Mouse (Mus musculus): Measurements from ENCODE around the gene Sltm.
A peak's percentile ranks its signal among the peaks of the same experiment; 100 is the strongest.
"Not testable (repeated sequence)": the region's sequence is repeated elsewhere in the genome, so short reads cannot be mapped to it uniquely, and the experiment has no call there.

Sltm gene

GRCm38 (mm10) chr9:70551524-70551923, 9.0 kb downstream of the Sltm start:
- no peak for DNase-seq (ENCODE audit: low spot score in 2 of 2)

DNA sequence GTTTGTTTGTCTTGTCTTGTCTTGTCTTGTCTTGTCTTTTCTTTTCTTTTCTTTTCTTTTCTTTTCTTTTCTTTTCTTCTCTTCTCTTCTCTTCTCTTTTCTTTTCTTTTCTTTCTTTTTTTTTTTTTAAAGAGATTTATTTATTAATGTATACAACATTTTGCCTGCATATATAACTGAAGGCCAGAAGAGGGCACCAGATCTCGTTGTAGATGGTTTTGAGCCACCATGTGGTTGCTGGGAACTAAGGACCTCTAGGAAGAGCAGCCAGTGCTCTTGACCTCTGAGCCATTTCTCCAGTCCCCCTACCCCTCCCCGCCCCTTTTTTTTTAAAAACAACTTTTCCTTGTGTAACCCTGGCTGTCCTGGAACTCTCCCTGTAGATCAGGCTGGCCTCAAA, 9.7 kb downstream of the Sltm start:
- not testable (repeated sequence) for DNase-seq (ENCODE audit: low spot score in 2 of 2)

GRCm38 (mm10) chr9:70555431-70555830, 12.9 kb downstream of the Sltm start:
- DNase-seq (ENCODE audit: low spot score in 2 of 2): no peak

DNA sequence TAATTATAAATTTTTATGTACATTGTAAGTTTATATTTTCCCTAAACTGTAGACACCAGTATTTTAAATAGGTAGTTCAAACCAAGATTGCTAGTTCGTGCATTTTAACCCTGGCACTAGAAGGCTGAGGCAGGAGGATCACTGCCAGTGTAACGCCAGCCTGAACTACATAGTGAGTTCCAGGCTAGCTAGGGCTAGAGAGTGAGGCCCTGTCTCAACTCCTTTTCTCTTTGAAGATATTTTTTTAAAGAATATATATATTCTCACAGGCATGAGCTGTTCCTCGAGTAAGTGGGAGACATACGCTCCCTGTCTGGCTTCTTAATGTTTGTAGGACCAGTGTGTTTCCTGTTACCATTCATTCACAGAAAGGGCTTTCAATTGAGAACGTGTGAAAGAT, 14.2 kb downstream of the Sltm start:
- DNase-seq (ENCODE audit: low spot score in 2 of 2): no peak

GRCm38 (mm10) chr9:70562825-70563224, 20.3 kb downstream of the Sltm start:
- no peak for DNase-seq (ENCODE audit: low spot score in 2 of 2)

DNA sequence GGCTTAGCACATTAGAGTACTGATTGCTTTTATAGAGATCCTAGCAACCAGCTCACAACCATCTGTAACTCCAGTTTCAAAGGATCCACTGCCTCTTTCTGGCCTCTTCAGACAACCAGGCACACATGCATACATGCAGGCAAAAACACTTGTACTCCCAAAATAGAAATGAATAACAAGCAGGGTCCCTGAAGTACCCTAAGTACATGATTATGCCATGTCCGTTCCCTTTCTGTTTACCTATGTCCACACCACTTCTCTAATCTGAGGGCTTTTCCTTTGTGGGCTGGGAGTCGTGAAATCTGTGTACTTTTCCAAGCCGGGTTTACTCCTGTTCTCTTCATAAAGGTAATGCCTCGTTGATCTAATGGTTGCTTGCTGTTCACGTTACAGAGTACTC, 25.1 kb downstream of the Sltm start:
- DNase-seq (ENCODE audit: low spot score in 2 of 2): no peak

DNA sequence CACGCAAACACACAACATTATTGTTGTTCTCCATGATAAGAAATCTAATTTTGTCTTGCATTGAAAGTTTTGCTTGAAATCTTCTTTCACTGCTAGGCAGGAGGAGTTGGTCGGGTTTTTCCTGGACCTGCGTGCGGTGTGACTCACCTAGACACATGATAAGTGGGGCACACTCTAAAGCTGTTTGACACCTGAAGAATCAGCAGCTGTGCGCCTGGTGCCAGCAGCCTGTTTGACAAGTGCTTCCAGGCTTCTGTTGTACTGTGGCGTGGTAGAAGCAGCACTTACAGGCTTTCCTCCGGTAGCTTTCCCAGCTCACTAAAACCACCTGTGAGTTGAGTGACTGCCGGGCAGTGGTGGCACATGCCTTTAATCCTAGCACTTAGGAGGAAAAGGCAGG, 27.8 kb downstream of the Sltm start:
- DNase-seq (ENCODE audit: low spot score in 2 of 2): no peak

DNA sequence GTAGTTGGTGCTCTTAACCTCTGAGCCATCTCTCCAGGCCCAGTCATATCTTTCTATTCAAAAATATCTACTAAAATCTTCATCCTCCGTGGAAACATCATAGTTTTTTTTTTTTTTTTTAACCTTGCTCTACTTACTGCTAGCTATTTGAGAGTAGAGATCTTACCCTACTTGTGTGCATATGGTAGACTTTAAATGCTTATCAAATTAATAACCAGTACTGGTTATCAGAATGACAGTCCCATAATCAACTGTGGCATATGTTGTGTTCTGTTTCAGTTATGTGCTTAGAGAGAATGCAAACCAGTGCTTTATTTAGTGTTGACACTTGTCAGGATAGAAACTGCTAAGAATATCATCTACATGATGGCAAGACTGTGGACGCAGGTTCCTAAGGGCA, 35.6 kb downstream of the Sltm start:
- no peak for DNase-seq (ENCODE audit: low spot score in 2 of 2)

DNA sequence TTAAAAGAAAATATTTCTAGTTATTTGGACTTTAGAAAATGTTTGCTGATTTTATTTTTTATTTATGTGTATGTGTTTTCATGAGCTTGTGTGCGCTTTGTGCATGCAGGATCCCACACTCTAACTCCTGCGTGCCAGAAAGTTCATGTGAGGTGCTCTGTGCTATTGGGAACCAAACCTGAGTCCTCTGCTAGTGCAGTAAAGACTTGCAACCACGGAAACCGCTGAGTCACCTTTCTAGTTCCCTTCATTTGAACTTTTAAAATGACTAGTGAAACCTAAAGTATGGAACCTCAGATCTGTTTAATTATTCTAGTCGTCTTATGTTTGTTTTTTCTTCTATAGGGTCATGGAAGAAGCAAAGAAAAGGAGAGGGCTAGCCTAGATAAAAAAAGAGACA, 38.4 kb downstream of the Sltm start:
- DNase-seq (ENCODE audit: low spot score in 2 of 2): no peak

DNA sequence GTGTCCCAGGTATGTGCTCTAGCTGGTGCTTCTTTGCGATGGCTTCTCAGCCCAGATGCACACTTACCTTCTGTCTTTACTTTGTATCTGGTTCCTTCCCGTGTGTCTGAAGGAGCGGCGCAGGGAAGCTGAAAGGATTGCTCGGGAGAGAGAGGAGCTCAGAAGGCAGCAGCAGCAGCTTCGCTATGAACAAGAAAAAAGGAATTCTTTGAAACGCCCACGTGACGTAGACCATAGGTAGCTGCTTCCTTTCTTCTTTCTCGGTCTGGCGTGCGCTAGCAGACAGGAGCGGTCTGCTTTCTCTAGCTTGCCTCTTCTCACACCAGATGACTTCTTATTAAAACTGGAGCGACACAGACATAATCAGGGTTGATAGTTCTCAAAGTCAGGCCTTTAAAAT, 42.1 kb downstream of the Sltm start:
- DNase-seq (ENCODE audit: low spot score in 2 of 2): no peak

GRCm38 (mm10) chr9:70585172-70585571, 42.6 kb downstream of the Sltm start:
- DNase-seq (ENCODE audit: low spot score in 2 of 2): no peak

DNA sequence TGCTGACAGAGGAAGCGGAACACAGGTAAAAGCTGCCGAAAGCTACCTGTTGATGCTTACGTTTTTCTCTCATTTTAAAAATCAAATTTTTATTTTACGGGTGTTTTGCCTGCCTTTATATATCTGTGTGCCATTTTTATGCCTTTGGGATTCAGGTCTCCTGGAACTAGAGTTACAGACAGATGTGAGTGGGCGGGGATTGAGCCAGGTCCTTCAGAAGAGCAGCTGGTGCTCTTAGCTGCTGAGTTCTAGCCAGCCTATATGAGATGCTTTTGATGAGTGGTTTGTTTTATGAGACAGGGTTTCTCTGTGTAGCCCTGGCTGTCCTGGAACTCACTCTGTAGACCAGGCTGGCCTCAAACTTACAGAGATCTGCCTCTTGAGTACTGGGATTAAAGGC, 44.6 kb downstream of the Sltm start:
- DNase-seq (ENCODE audit: low spot score in 2 of 2): no peak

- DNase-seq (ENCODE audit: low spot score in 2 of 2): peak in 1 of 2 experiments; percentile 19
These were observed 48.2 kb downstream of the Sltm start for GRCm38 (mm10) chr9:70590775-70591174.

- no peak for DNase-seq (ENCODE audit: low spot score in 2 of 2)
These were observed 48.9 kb downstream of the Sltm start for GRCm38 (mm10) chr9:70591486-70591885.

DNA sequence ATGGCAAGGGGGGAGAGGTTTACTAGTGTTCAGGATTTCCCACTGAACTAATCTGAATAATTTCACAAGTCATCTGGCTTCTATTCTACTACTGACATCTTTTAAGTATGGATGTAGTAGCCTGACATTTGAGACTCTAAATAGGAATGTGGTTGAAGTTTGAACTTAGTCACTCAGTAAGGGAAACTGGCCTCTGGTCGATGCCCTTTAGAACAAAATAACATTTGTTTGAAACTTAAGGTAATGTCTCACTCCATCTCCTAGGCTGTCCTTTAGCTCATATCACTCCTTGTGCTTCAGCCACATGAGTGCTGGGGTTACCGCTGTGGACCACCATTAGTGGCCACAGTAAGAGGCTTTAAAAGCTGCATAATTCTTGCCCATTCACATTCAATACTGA, 55.7 kb downstream of the Sltm start:
- no peak for DNase-seq (ENCODE audit: low spot score in 2 of 2)

- no peak for DNase-seq (ENCODE audit: low spot score in 2 of 2)
These were observed 59.8 kb downstream of the Sltm start for GRCm38 (mm10) chr9:70602186-70602845.

DNA sequence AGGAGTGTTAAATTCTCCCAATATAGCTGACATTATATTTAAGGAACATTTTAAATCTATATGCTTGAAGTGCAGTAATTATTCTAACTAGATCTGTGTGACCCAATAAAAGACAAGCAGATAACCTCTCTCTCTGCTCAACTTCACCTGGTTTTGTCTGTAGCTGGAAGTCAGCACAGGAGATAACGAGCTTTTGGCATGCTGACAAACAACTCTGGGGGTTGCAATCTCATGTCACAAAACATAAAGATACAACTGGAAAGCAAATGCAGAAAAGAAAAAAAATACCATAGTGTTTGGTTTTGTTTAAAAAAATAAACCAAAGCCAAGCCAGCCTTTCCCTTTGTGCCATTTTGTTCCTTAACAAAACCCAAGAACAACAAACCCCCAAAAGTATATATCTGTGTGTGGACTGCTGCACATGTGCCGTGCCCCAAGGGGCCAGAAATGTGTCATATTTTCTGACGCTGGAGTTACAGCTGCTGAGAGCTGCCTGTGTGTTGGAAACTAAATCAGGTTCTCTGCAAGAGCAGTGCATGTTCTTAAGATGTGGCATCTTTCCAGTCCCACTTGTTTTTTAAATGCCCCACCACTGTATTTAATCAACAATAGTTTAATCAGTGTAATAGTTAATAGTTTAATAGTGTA, 68.6 kb downstream of the Sltm start:
- no peak for DNase-seq (ENCODE audit: low spot score in 2 of 2)

DNA sequence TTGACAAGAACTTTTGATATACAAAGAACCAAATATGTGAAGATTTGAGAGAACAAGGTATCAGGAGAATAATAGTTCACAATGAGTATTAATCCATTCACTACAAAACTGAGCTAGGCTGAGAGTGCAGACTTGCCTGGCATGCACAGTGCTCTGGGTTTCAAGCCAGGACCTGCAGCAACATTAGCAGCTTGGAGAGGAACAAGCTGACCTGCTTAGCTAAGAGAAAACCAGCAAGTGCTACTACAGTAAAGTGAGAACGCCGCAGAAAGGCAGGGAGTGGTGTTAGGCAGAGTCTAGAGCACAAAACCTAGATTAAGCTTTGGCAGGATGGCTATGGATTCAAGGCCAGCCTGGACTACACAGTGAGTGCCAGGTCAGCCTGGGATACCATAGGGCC, 87.2 kb downstream of the Sltm start:
- no peak for DNase-seq (ENCODE audit: low spot score in 2 of 2)

GRCm38 (mm10) chr9:70631665-70632064, 89.1 kb downstream of the Sltm start:
- DNase-seq (ENCODE audit: low spot score in 2 of 2): no peak

GRCm38 (mm10) chr9:70636748-70637147, 94.2 kb downstream of the Sltm start:
- DNase-seq (ENCODE audit: low spot score in 2 of 2): no peak

All from spleen, postnatal 10 days (tissue).